Mouse (Mus musculus): Measurements from ENCODE around the gene Wipf1. TPM values are rescaled to one million over a fixed set of nuclear protein-coding genes. Genes with fewer than 3 reads are reported as not detected.

Wipf1 gene
- total and polyA plus RNA-seq, 3 experiments = 0.98 to 50.6 (median 7.1) TPM

DNA sequence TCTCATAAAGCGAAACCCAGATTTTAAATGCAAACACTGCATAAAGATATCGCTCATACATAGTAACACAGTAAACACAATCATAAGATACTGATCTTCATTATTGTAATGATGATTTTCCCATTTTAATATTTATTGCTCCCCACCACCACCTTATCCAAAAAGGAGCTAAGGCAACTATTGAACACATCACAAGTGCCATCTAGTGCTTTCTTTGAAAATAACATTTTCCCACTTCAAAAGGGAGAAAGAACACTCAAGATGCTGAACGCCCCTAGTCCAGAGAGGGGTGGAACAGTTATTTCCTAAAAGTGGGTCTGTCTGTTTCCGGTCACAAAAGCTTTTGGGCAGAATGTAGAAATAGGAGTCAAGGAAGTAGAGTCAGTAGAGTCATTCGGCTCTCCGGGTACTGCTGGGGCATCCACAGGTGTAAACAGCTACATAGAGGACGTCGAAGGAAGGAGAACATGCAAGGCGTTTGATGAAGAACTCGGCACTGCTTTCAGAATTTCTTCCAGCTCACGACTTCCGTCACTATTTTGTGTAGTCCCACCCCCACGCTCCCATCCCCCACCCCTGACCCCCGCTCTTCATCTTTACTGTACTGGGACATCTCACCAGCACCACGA lies 126.0 kb downstream of the Wipf1 start:
- DNase-seq (ENCODE audit: low spot score) = no peak
- Histone ChIP-seq H3K4me1 (ENCODE audit: insufficient read depth, low read depth, low read length) (peaks cover 2% of the 10 kb centered on the region; the same call in 1 of the 2 replicates), H3K36me3 (replicated peaks) (no peaks in the 10 kb centered on the region), H3K9me3 (replicated peaks) (no peaks in the 10 kb centered on the region), H3K4me3 (ENCODE audit: low read depth, low read length) (no peak overlapping the region), H3K27me3 (ENCODE audit: insufficient read depth, low read length) (peaks cover 24% of the 10 kb centered on the region)
- no peak for ATAC-seq (ENCODE audit: extremely low read depth, insufficient number of reproducible peaks, low FRiP score, poor library complexity, severe bottlenecking)
- TF ChIP-seq GATA2 (IDR thresholded peaks at IDR 0.05; ENCODE audit: borderline replicate concordance, low read depth, low read length) (no peak), POLR2AphosphoS5 (IDR thresholded peaks at IDR 0.05; ENCODE audit: insufficient replicate concordance, low read depth, low read length) (no peak)

DNA sequence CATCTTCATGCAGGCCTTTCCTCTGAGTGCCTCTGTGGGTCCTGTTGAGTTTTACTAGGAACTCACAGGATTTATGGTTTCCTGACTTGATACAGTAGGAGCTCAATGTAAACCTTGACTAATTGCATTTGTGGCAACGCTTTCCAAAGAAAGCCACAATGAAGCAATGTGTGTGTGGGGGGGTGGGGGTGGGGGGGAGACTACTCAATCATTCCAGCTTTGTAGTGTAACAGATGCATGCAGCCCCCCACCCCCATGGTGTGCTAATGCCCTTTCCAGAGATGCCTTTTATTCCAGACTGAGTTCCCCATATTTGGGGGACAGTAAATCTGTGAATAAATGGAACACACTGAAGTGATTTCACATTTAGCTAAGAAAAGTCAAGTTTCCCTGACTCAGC lies 127.8 kb downstream of the Wipf1 start:
- DNase-seq (ENCODE audit: low spot score) = no peak
- TF ChIP-seq TAL1 (conservative IDR thresholded peaks at IDR 0.05; ENCODE audit: low read depth, low read length) (no peak), CTCF (IDR thresholded peaks at IDR 0.05; ENCODE audit: low read depth, low read length) (no peak), POLR2AphosphoS5 (IDR thresholded peaks at IDR 0.05; ENCODE audit: insufficient replicate concordance, low read depth, low read length) (no peak), GATA1 (IDR thresholded peaks at IDR 0.05; ENCODE audit: borderline replicate concordance, low read length) (no peak), GATA2 (IDR thresholded peaks at IDR 0.05; ENCODE audit: borderline replicate concordance, low read depth, low read length) (no peak)
- H3K9me3 ChIP-seq (replicated peaks) = no peaks in the 10 kb centered on the region
- no peaks in the 10 kb centered on the region for H3K36me3 ChIP-seq (replicated peaks)
- no peak for ATAC-seq (ENCODE audit: extremely low read depth, insufficient number of reproducible peaks, low FRiP score, poor library complexity, severe bottlenecking)
- H3K4me1 ChIP-seq (ENCODE audit: insufficient read depth, low read depth, low read length) = peaks cover 2% of the 10 kb centered on the region; the same call in 1 of the 2 replicates
- no peak overlapping the region for H3K4me3 ChIP-seq (ENCODE audit: low read depth, low read length)
- peaks cover 32% of the 10 kb centered on the region for H3K27me3 ChIP-seq (ENCODE audit: insufficient read depth, low read length)

DNA sequence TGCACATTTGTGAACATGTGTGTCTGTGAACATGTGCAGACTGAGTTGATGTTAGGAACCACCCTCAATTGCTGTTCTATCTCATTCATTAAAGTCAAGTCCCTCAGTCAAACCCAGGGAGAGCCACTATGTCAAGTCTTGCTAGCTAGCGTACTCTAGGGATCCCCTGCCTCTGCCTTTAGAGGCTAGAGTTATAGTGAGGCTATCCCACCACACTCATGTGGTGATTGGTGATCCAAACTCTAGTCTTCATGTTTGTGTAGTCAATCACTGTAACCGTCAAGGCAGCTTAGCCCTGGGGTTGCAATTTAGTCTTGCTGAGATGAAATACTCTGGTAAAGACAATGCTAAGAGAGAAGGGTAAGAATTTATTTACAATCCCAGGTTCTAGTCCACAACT lies 132.1 kb downstream of the Wipf1 start:
- no peak for DNase-seq (ENCODE audit: low spot score)
- ATAC-seq (ENCODE audit: extremely low read depth, insufficient number of reproducible peaks, low FRiP score, poor library complexity, severe bottlenecking) = no peak
- Histone ChIP-seq H3K36me3 (replicated peaks) (no peaks in the 10 kb centered on the region), H3K27me3 (ENCODE audit: insufficient read depth, low read length) (peaks cover 43% of the 10 kb centered on the region), H3K9me3 (replicated peaks) (no peaks in the 10 kb centered on the region), H3K4me3 (ENCODE audit: low read depth, low read length) (no peak overlapping the region), H3K4me1 (ENCODE audit: insufficient read depth, low read depth, low read length) (peaks cover 2% of the 10 kb centered on the region; the same call in 1 of the 2 replicates)
- no peak for TF ChIP-seq TAL1 (conservative IDR thresholded peaks at IDR 0.05; ENCODE audit: low read depth, low read length)
- TF ChIP-seq CTCF (IDR thresholded peaks at IDR 0.05; ENCODE audit: low read depth, low read length) = no peak
- TF ChIP-seq GATA1 (IDR thresholded peaks at IDR 0.05; ENCODE audit: borderline replicate concordance, low read length) = no peak
- TF ChIP-seq GATA2 (IDR thresholded peaks at IDR 0.05; ENCODE audit: borderline replicate concordance, low read depth, low read length) = no peak
- no peak for TF ChIP-seq POLR2AphosphoS5 (IDR thresholded peaks at IDR 0.05; ENCODE audit: insufficient replicate concordance, low read depth, low read length)

DNA sequence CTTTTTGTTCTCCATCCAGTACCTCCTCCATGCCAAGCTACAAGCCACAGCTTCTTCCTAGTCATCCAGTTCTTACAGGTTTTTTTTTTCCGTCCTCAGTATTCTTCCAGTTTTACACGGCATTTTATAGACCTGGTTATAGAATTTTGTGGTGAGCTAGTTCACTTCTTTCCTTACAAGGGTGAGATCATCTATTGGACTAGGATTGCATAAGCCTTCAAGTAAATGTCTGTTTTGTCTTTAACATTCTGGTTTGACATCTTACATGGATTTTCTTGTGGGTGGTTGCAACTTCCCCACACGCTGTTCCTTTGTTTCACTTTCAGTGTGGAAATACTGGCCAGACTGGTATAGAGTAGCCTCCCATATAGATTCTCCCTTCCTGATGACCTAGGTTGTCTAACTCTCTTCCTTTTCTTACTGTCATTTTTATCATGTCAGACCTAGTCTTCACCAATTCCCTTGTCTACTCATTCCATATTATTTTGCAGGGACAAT lies 132.7 kb downstream of the Wipf1 start:
- Histone ChIP-seq H3K27me3 (ENCODE audit: insufficient read depth, low read length) (peaks cover 43% of the 10 kb centered on the region), H3K4me3 (ENCODE audit: low read depth, low read length) (no peak overlapping the region), H3K9me3 (replicated peaks) (no peaks in the 10 kb centered on the region), H3K36me3 (replicated peaks) (peaks cover 1% of the 10 kb centered on the region), H3K4me1 (ENCODE audit: insufficient read depth, low read depth, low read length) (peaks cover 2% of the 10 kb centered on the region; the same call in 1 of the 2 replicates)
- ATAC-seq (ENCODE audit: extremely low read depth, insufficient number of reproducible peaks, low FRiP score, poor library complexity, severe bottlenecking) (no peak), DNase-seq (ENCODE audit: low spot score) (no peak)
- TF ChIP-seq CTCF (IDR thresholded peaks at IDR 0.05; ENCODE audit: low read depth, low read length) = no peak
- no peak for TF ChIP-seq TAL1 (conservative IDR thresholded peaks at IDR 0.05; ENCODE audit: low read depth, low read length)
- no peak for TF ChIP-seq POLR2AphosphoS5 (IDR thresholded peaks at IDR 0.05; ENCODE audit: insufficient replicate concordance, low read depth, low read length)
- TF ChIP-seq GATA1 (IDR thresholded peaks at IDR 0.05; ENCODE audit: borderline replicate concordance, low read length) = no peak
- no peak for TF ChIP-seq GATA2 (IDR thresholded peaks at IDR 0.05; ENCODE audit: borderline replicate concordance, low read depth, low read length)

DNA sequence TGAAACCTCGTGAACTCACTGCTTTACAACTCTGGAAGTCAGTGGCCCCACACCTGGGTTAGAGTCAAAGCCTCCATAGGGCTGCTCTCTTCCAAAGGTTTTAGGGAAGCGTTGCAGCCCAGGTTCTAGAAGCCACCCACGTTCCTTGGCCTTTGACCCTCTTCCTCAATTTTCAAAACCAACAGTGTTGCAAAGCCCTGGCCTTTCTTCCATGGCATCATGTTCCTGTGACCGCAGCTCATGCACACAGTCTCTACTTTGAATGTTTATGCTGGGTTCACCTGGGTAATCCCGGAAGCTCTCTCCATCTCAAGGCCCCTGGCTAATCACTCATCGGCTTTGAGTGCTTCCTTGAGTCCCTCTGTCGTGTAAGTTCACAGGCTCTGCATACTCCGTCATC lies 134.0 kb downstream of the Wipf1 start:
- Histone ChIP-seq H3K27me3 (ENCODE audit: insufficient read depth, low read length) (peaks cover 39% of the 10 kb centered on the region), H3K9me3 (replicated peaks) (no peaks in the 10 kb centered on the region), H3K4me1 (ENCODE audit: insufficient read depth, low read depth, low read length) (peaks cover 2% of the 10 kb centered on the region; the same call in 1 of the 2 replicates), H3K36me3 (replicated peaks) (peaks cover 8% of the 10 kb centered on the region), H3K4me3 (ENCODE audit: low read depth, low read length) (no peak overlapping the region)
- ATAC-seq (ENCODE audit: extremely low read depth, insufficient number of reproducible peaks, low FRiP score, poor library complexity, severe bottlenecking) (no peak), DNase-seq (ENCODE audit: low spot score) (no peak)
- TF ChIP-seq POLR2AphosphoS5 (IDR thresholded peaks at IDR 0.05; ENCODE audit: insufficient replicate concordance, low read depth, low read length) (no peak), CTCF (IDR thresholded peaks at IDR 0.05; ENCODE audit: low read depth, low read length) (no peak), GATA2 (IDR thresholded peaks at IDR 0.05; ENCODE audit: borderline replicate concordance, low read depth, low read length) (no peak), GATA1 (IDR thresholded peaks at IDR 0.05; ENCODE audit: borderline replicate concordance, low read length) (no peak), TAL1 (conservative IDR thresholded peaks at IDR 0.05; ENCODE audit: low read depth, low read length) (no peak)

DNA sequence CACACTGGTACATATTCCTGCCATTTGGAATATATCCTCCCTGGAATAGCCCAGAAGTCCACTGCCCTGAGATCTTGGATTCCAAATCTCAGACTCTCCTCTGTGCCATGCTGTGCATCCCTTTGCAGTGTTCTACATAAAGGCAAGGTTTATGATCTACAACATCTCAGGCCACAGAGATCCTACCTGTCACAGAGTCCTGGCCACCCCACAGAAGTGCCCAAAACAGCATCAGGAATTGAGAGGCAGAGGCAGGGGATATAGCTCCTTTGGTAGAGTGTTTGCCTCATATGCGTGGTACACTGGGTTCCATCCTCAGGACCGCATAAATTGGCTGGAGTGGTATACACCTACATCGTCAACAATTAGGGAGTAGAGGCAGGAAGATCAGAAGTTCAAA lies 135.1 kb downstream of the Wipf1 start:
- Histone ChIP-seq H3K36me3 (replicated peaks) (peaks cover 10% of the 10 kb centered on the region), H3K27me3 (ENCODE audit: insufficient read depth, low read length) (peaks cover 31% of the 10 kb centered on the region), H3K4me3 (ENCODE audit: low read depth, low read length) (no peak overlapping the region), H3K9me3 (replicated peaks) (no peaks in the 10 kb centered on the region), H3K4me1 (ENCODE audit: insufficient read depth, low read depth, low read length) (peaks cover 2% of the 10 kb centered on the region; the same call in 1 of the 2 replicates)
- DNase-seq (ENCODE audit: low spot score) (no peak), ATAC-seq (ENCODE audit: extremely low read depth, insufficient number of reproducible peaks, low FRiP score, poor library complexity, severe bottlenecking) (no peak)
- no peak for TF ChIP-seq GATA2 (IDR thresholded peaks at IDR 0.05; ENCODE audit: borderline replicate concordance, low read depth, low read length)
- no peak for TF ChIP-seq POLR2AphosphoS5 (IDR thresholded peaks at IDR 0.05; ENCODE audit: insufficient replicate concordance, low read depth, low read length)
- TF ChIP-seq TAL1 (conservative IDR thresholded peaks at IDR 0.05; ENCODE audit: low read depth, low read length) = no peak
- no peak for TF ChIP-seq GATA1 (IDR thresholded peaks at IDR 0.05; ENCODE audit: borderline replicate concordance, low read length)
- TF ChIP-seq CTCF (IDR thresholded peaks at IDR 0.05; ENCODE audit: low read depth, low read length) = no peak

Data from G1E (cell line).